Mouse (Mus musculus): ENCODE measurements at regions not wholly inside any gene's neighbourhood (a gene's known extent, or its start where the extent isn't known, plus 50 kb on each side); places are given as distances from the start of the nearest gene placed in this dataset.

GRCm38 (mm10) chr4:56112931-56113700 is 580.9 kb upstream of the Klf4 start:
- H3K36me3 ChIP-seq (ENCODE audit: control insufficient read depth, insufficient read depth, low read length), result no peaks in the 10 kb centered on the region
- H3K27me3 ChIP-seq (ENCODE audit: control insufficient read depth, insufficient read depth, low read length), result no peaks in the 10 kb centered on the region
- H3K4me3 ChIP-seq (ENCODE audit: control insufficient read depth in 1 of 2, insufficient read depth in 1 of 2, low read depth in 1 of 2, low read length in 2 of 2), result peak overlapping the region in 1 of 2 experiments; percentile 19; a peak in 1 of 4 replicates
- H3K27ac ChIP-seq (replicated peaks in 1 of 2; ENCODE audit: control insufficient read depth in 1 of 2, insufficient read depth in 1 of 2, low read depth in 2 of 2, low read length in 2 of 2), result peak overlapping the region; percentile 84 to 87
- no peaks in the 10 kb centered on the region for H3K9me3 ChIP-seq (ENCODE audit: control insufficient read depth, low read length)
- WGBS, result 49% methylated on average over 9 of the region's 9 CpGs
- peaks cover 10 to 14% of the 10 kb centered on the region in 2 experiments; a peak in 3 of 4 replicates for H3K4me1 ChIP-seq (ENCODE audit: control insufficient read depth in 2 of 2, insufficient read depth in 2 of 2, low read length in 2 of 2)
- H3K9ac ChIP-seq (ENCODE audit: low read length), result peak overlapping the region; percentile 49
- H3K4me2 ChIP-seq (ENCODE audit: low read length), result peak overlapping the region; percentile 50
- peak; percentile 51 for ATAC-seq (ENCODE audit: insufficient number of reproducible peaks, insufficient read depth, low FRiP score, low read depth)

- H3K4me2 ChIP-seq (ENCODE audit: low read length), result no peak overlapping the region
- ATAC-seq (ENCODE audit: insufficient number of reproducible peaks, insufficient read depth, low FRiP score, low read depth), result no peak
- no peak overlapping the region for H3K27ac ChIP-seq (replicated peaks in 1 of 2; ENCODE audit: control insufficient read depth in 1 of 2, insufficient read depth in 1 of 2, low read depth in 2 of 2, low read length in 2 of 2)
- no peaks in the 10 kb centered on the region for H3K36me3 ChIP-seq (ENCODE audit: control insufficient read depth, insufficient read depth, low read length)
- no peak overlapping the region for H3K9ac ChIP-seq (ENCODE audit: low read length)
- no peaks in the 10 kb centered on the region for H3K27me3 ChIP-seq (ENCODE audit: control insufficient read depth, insufficient read depth, low read length)
- H3K4me1 ChIP-seq (ENCODE audit: control insufficient read depth in 2 of 2, insufficient read depth in 2 of 2, low read length in 2 of 2), result no peaks in the 10 kb centered on the region
- H3K9me3 ChIP-seq (ENCODE audit: control insufficient read depth, low read length), result no peaks in the 10 kb centered on the region
- 62% methylated on average over 4 of the region's 4 CpGs for WGBS
- no peak overlapping the region for H3K4me3 ChIP-seq (ENCODE audit: control insufficient read depth in 1 of 2, insufficient read depth in 1 of 2, low read depth in 1 of 2, low read length in 2 of 2)
Observed at GRCm38 (mm10) chr4:56106962-56107361, 574.7 kb upstream of the Klf4 start.

GRCm38 (mm10) chr4:56102314-56102713 is 570.0 kb upstream of the Klf4 start:
- H3K27me3 ChIP-seq (ENCODE audit: control insufficient read depth, insufficient read depth, low read length), result no peaks in the 10 kb centered on the region
- no peak overlapping the region for H3K4me3 ChIP-seq (ENCODE audit: control insufficient read depth in 1 of 2, insufficient read depth in 1 of 2, low read depth in 1 of 2, low read length in 2 of 2)
- no peaks in the 10 kb centered on the region for H3K36me3 ChIP-seq (ENCODE audit: control insufficient read depth, insufficient read depth, low read length)
- H3K9me3 ChIP-seq (ENCODE audit: control insufficient read depth, low read length), result no peaks in the 10 kb centered on the region
- no peak overlapping the region for H3K27ac ChIP-seq (replicated peaks in 1 of 2; ENCODE audit: control insufficient read depth in 1 of 2, insufficient read depth in 1 of 2, low read depth in 2 of 2, low read length in 2 of 2)
- no peak overlapping the region for H3K4me2 ChIP-seq (ENCODE audit: low read length)
- H3K9ac ChIP-seq (ENCODE audit: low read length), result no peak overlapping the region
- no peaks in the 10 kb centered on the region for H3K4me1 ChIP-seq (ENCODE audit: control insufficient read depth in 2 of 2, insufficient read depth in 2 of 2, low read length in 2 of 2)
- WGBS, result 86% methylated on average over 3 of the region's 3 CpGs
- ATAC-seq (ENCODE audit: insufficient number of reproducible peaks, insufficient read depth, low FRiP score, low read depth), result no peak

GRCm38 (mm10) chr4:56090796-56091195 is 558.5 kb upstream of the Klf4 start:
- peaks cover 5 to 6% of the 10 kb centered on the region in 2 experiments; a peak in 3 of 4 replicates for H3K4me1 ChIP-seq (ENCODE audit: control insufficient read depth in 2 of 2, insufficient read depth in 2 of 2, low read length in 2 of 2)
- no peak overlapping the region for H3K27ac ChIP-seq (replicated peaks in 1 of 2; ENCODE audit: control insufficient read depth in 1 of 2, insufficient read depth in 1 of 2, low read depth in 2 of 2, low read length in 2 of 2)
- no peaks in the 10 kb centered on the region for H3K27me3 ChIP-seq (ENCODE audit: control insufficient read depth, insufficient read depth, low read length)
- no peak for ATAC-seq (ENCODE audit: insufficient number of reproducible peaks, insufficient read depth, low FRiP score, low read depth)
- no peak overlapping the region for H3K9ac ChIP-seq (ENCODE audit: low read length)
- no peak overlapping the region for H3K4me2 ChIP-seq (ENCODE audit: low read length)
- no peaks in the 10 kb centered on the region for H3K9me3 ChIP-seq (ENCODE audit: control insufficient read depth, low read length)
- H3K4me3 ChIP-seq (ENCODE audit: control insufficient read depth in 1 of 2, insufficient read depth in 1 of 2, low read depth in 1 of 2, low read length in 2 of 2), result no peak overlapping the region
- WGBS, result 32% methylated on average over 1 of the region's 1 CpGs
- H3K36me3 ChIP-seq (ENCODE audit: control insufficient read depth, insufficient read depth, low read length), result no peaks in the 10 kb centered on the region

GRCm38 (mm10) chr4:56088701-56089100 is 556.4 kb upstream of the Klf4 start:
- Histone ChIP-seq H3K4me3 (ENCODE audit: control insufficient read depth in 1 of 2, insufficient read depth in 1 of 2, low read depth in 1 of 2, low read length in 2 of 2) (no peak overlapping the region), H3K4me2 (ENCODE audit: low read length) (no peak overlapping the region), H3K27me3 (ENCODE audit: control insufficient read depth, insufficient read depth, low read length) (no peaks in the 10 kb centered on the region), H3K27ac (replicated peaks in 1 of 2; ENCODE audit: control insufficient read depth in 1 of 2, insufficient read depth in 1 of 2, low read depth in 2 of 2, low read length in 2 of 2) (no peak overlapping the region), H3K9me3 (ENCODE audit: control insufficient read depth, low read length) (no peaks in the 10 kb centered on the region), H3K4me1 (ENCODE audit: control insufficient read depth in 2 of 2, insufficient read depth in 2 of 2, low read length in 2 of 2) (peaks cover 5 to 6% of the 10 kb centered on the region in 2 experiments; a peak in 3 of 4 replicates), H3K9ac (ENCODE audit: low read length) (no peak overlapping the region), H3K36me3 (ENCODE audit: control insufficient read depth, insufficient read depth, low read length) (no peaks in the 10 kb centered on the region)
- ATAC-seq (ENCODE audit: insufficient number of reproducible peaks, insufficient read depth, low FRiP score, low read depth), result no peak
- 57% methylated on average over 4 of the region's 4 CpGs for WGBS

GRCm38 (mm10) chr4:56086306-56086705 is 554.0 kb upstream of the Klf4 start:
- Histone ChIP-seq H3K27ac (replicated peaks in 1 of 2; ENCODE audit: control insufficient read depth in 1 of 2, insufficient read depth in 1 of 2, low read depth in 2 of 2, low read length in 2 of 2) (no peak overlapping the region), H3K27me3 (ENCODE audit: control insufficient read depth, insufficient read depth, low read length) (no peaks in the 10 kb centered on the region), H3K4me3 (ENCODE audit: control insufficient read depth in 1 of 2, insufficient read depth in 1 of 2, low read depth in 1 of 2, low read length in 2 of 2) (no peak overlapping the region), H3K36me3 (ENCODE audit: control insufficient read depth, insufficient read depth, low read length) (no peaks in the 10 kb centered on the region), H3K4me1 (ENCODE audit: control insufficient read depth in 2 of 2, insufficient read depth in 2 of 2, low read length in 2 of 2) (peaks cover 5 to 6% of the 10 kb centered on the region in 2 experiments; a peak in 3 of 4 replicates), H3K4me2 (ENCODE audit: low read length) (no peak overlapping the region), H3K9ac (ENCODE audit: low read length) (no peak overlapping the region), H3K9me3 (ENCODE audit: control insufficient read depth, low read length) (no peaks in the 10 kb centered on the region)
- no peak for ATAC-seq (ENCODE audit: insufficient number of reproducible peaks, insufficient read depth, low FRiP score, low read depth)

GRCm38 (mm10) chr4:56084205-56084604 is 551.9 kb upstream of the Klf4 start:
- Histone ChIP-seq H3K4me1 (ENCODE audit: control insufficient read depth in 2 of 2, insufficient read depth in 2 of 2, low read length in 2 of 2) (no peaks in the 10 kb centered on the region), H3K36me3 (ENCODE audit: control insufficient read depth, insufficient read depth, low read length) (no peaks in the 10 kb centered on the region), H3K9me3 (ENCODE audit: control insufficient read depth, low read length) (no peaks in the 10 kb centered on the region), H3K9ac (ENCODE audit: low read length) (no peak overlapping the region), H3K27me3 (ENCODE audit: control insufficient read depth, insufficient read depth, low read length) (no peaks in the 10 kb centered on the region), H3K27ac (replicated peaks in 1 of 2; ENCODE audit: control insufficient read depth in 1 of 2, insufficient read depth in 1 of 2, low read depth in 2 of 2, low read length in 2 of 2) (no peak overlapping the region), H3K4me3 (ENCODE audit: control insufficient read depth in 1 of 2, insufficient read depth in 1 of 2, low read depth in 1 of 2, low read length in 2 of 2) (no peak overlapping the region), H3K4me2 (ENCODE audit: low read length) (no peak overlapping the region)
- ATAC-seq (ENCODE audit: insufficient number of reproducible peaks, insufficient read depth, low FRiP score, low read depth), result no peak
- WGBS, result 58% methylated on average over 1 of the region's 1 CpGs

GRCm38 (mm10) chr4:56082411-56082810 is 550.1 kb upstream of the Klf4 start:
- H3K4me3 ChIP-seq (ENCODE audit: control insufficient read depth in 1 of 2, insufficient read depth in 1 of 2, low read depth in 1 of 2, low read length in 2 of 2), result no peak overlapping the region
- H3K4me1 ChIP-seq (ENCODE audit: control insufficient read depth in 2 of 2, insufficient read depth in 2 of 2, low read length in 2 of 2), result no peaks in the 10 kb centered on the region
- ATAC-seq (ENCODE audit: insufficient number of reproducible peaks, insufficient read depth, low FRiP score, low read depth), result no peak
- no peak overlapping the region for H3K4me2 ChIP-seq (ENCODE audit: low read length)
- H3K9me3 ChIP-seq (ENCODE audit: control insufficient read depth, low read length), result no peaks in the 10 kb centered on the region
- H3K27ac ChIP-seq (replicated peaks in 1 of 2; ENCODE audit: control insufficient read depth in 1 of 2, insufficient read depth in 1 of 2, low read depth in 2 of 2, low read length in 2 of 2), result no peak overlapping the region
- WGBS, result 74% methylated on average over 5 of the region's 5 CpGs
- H3K27me3 ChIP-seq (ENCODE audit: control insufficient read depth, insufficient read depth, low read length), result no peaks in the 10 kb centered on the region
- H3K9ac ChIP-seq (ENCODE audit: low read length), result no peak overlapping the region
- no peaks in the 10 kb centered on the region for H3K36me3 ChIP-seq (ENCODE audit: control insufficient read depth, insufficient read depth, low read length)
